Mouse (Mus musculus) CH12.LX (cell line): Measurements from ENCODE around the gene Cd81.

Source experiments
- BHLHE40 ChIP-seq: IDR thresholded peaks from 2 replicates; pipeline ENCODE4 v1.6.1; 2011; ENCODE audit warnings: mild to moderate bottlenecking, low read depth, low read length, improper control_type of control experiment
- CTCF ChIP-seq, 2 experiments: IDR thresholded peaks in 1 of 2; conservative IDR thresholded peaks in 1 of 2; 2 replicates each; pipeline ENCODE4 v1.5.1; 2011 to 2012; ENCODE audit warnings: low read depth in 2 of 2, low read length in 2 of 2, improper control_type of control experiment in 1 of 2, inconsistent platforms in 1 of 2, mild to moderate bottlenecking in 1 of 2, moderate library complexity in 1 of 2
- EP300 ChIP-seq: IDR thresholded peaks from 2 replicates; pipeline ENCODE4 v1.6.1; 2011; ENCODE audit warnings: low read length, improper control_type of control experiment
- ETS1 ChIP-seq: conservative IDR thresholded peaks from 2 replicates; pipeline ENCODE4 v1.6.1; 2012; ENCODE audit warnings: low read depth, mild to moderate bottlenecking, inconsistent platforms, low read length, improper control_type of control experiment, moderate library complexity
- KAT2A ChIP-seq: IDR thresholded peaks from 2 replicates; pipeline ENCODE4 v1.6.1; 2012; ENCODE audit warnings: low read length, improper control_type of control experiment, inconsistent platforms; ENCODE audit not compliant: insufficient replicate concordance
- NELFE ChIP-seq: IDR thresholded peaks from 2 replicates; pipeline ENCODE4 v1.6.1; 2011; ENCODE audit warnings: low read depth, low read length, improper control_type of control experiment
- POLR2A ChIP-seq: IDR thresholded peaks from 2 replicates; pipeline ENCODE4 v1.6.1; 2011; ENCODE audit warnings: low read depth, mild to moderate bottlenecking, improper control_type of control experiment, low read length
- ZC3H11A ChIP-seq: IDR thresholded peaks from 2 replicates; pipeline ENCODE4 v1.6.1; 2012; ENCODE audit warnings: low read depth, mild to moderate bottlenecking, inconsistent platforms, low read length, improper control_type of control experiment

GRCm38 (mm10) chr7:143027196-143027595, 25.3 kb upstream of the Cd81 start:
- TF ChIP-seq ZC3H11A: no peak
- no peak for TF ChIP-seq CTCF (conservative IDR thresholded peaks at IDR 0.05 in 1 of 2, IDR thresholded peaks at IDR 0.05 in 1 of 2; ENCODE audit: low read depth in 2 of 2, low read length in 2 of 2)
- no peak for TF ChIP-seq NELFE
- no peak for TF ChIP-seq EP300
- no peak for TF ChIP-seq KAT2A
- no peak for TF ChIP-seq POLR2A
- TF ChIP-seq BHLHE40: no peak
- no peak for TF ChIP-seq ETS1
